Mouse (Mus musculus) central nervous system, embryonic 14 days (tissue): ENCODE data around the gene Ckb. TPM values are rescaled to one million over a fixed set of nuclear protein-coding genes. Genes with fewer than 3 reads are reported as not detected.

Experiments used
- polyA plus RNA-seq: library from polyadenylated mRNA; depleted of rRNA; stranded (reverse); fragments of >200 nt; gene quantifications from 2 replicates; pipeline ENCODE4 v1.2.3, GENCODE M21; 2012; rRNA removed

The Ckb gene
- polyA plus RNA-seq = 1,204 and 1,602 TPM in 2 replicates

DNA sequence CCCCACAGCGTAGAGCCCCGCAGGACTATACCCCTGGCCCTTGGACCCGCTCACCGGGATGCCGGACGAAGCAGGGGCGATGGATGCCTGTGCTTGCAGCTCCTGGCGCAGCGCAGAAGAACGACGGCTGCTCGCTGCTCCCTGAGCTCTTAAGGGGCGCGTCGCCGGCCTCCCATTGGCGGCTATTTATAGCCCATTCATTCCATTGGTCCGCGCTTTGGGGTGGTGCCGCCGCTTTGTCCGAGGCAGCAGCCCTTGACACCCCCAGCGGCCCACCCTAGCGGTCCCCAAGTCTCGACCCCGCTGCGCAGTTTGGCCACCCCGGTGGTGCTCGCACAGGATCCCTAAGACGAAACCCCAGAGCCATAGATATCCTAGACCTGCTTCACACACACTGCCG is at the start of gene Ckb:
TSS of gene Ckb (minus strand) at position 163 of the 400 bp plus-strand sequence.

DNA sequence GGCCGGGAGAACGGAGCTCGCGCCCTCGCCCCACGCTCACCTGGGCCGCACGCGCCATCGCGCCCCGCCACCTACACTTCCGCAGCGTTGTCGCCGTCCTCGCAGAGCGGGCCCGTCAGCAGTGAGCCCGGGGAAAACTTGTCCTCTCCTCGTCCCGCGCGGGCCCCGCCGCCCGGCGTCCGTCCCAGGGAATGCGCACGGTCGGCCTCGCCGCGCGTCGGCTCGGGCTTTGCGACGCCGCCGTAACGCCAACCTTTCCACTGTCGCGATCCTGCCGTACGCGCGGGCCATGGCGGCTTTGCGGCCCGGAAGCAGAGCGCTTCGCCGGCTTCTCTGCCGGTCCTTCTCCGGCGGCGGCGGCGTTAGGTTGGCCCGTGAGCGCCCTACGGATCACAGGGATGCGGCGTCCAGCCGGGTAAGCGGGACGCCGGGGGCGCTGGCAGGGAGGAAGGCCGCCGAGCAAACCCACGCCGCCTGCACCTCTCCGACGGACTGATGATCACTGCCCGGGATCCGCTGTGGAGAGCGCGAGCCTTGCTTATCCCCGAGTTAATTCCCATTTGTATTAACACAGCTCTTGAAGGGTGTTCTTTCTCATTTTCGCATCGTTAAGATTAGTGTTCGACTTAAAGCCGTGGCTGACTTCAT is 41.0 kb upstream of the Ckb start, which contains the start of the genes Bag5 and Apopt1:
TSS of gene Bag5 (minus strand) at position 254 of the 648 bp plus-strand sequence.
TSS of gene Apopt1 (plus strand) at position 258 of the 648 bp plus-strand sequence.

DNA sequence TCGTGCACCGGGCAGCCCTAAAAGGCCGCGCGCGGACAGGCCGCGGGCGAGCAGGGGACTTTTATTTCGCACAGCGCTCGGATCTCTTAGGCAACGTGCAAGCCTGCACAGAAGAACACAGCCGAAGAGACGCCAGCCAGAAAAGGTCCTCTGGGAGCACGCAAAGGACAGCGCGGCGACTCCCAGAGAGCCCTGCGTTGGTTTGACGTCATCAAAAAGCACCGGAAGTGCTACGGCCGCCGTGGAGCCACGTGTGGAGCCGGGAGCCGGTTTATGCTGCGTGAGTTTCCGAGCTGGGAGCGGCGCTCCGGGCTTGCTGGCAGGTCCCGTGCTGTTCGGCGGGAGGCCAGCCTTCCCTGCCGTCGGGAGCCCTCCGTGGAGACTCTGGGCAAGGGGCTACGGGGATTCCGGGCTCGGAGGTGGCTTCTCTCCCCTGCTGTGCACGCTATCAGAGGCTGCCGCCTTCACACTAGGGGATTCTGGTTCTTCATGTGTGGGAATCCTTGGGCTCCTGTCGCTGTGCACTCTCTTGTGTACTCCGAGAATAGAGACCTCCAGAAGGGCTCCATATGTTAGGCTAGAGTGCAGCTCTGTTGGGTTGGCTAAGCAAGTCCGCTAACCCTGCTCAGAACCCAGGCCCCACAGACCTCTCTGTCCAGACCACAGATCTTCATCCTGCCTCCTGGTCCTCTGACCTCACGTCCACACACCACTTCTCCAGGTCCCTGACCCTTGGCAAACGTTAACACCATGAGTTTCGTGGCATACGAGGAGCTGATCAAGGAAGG is 5.9 kb upstream of the Ckb start, which contains the start of gene Trmt61a:
TSS of gene Trmt61a (plus strand) at position 224 of the 788 bp plus-strand sequence.

Other genes with a start within 250 kb of the Ckb start
- 1.0 and 3.3 TPM in 2 replicates for gene Tnfaip2, start 229.9 kb downstream of the Ckb start, polyA plus RNA-seq
- 1.7 and 5.6 TPM in 2 replicates for gene Gm266, start 186.5 kb downstream of the Ckb start, polyA plus RNA-seq
- 146 and 153 TPM in 2 replicates for gene Eif5, start 134.3 kb downstream of the Ckb start, polyA plus RNA-seq
- gene Mark3, start 97.8 kb downstream of the Ckb start, polyA plus RNA-seq = 98.0 and 106 TPM in 2 replicates
- 21.6 and 21.8 TPM in 2 replicates for gene Trmt61a, start 5.8 kb upstream of the Ckb start, polyA plus RNA-seq
- 41.1 and 43.8 TPM in 2 replicates for gene Bag5, start 40.9 kb upstream of the Ckb start, polyA plus RNA-seq
- 36.8 and 37.8 TPM in 2 replicates for gene Apopt1, start 40.9 kb upstream of the Ckb start, polyA plus RNA-seq
- 610 TPM in 2 replicates for gene Klc1, start 86.5 kb upstream of the Ckb start, polyA plus RNA-seq
- gene Xrcc3, start 141.5 kb upstream of the Ckb start, polyA plus RNA-seq = 9.4 and 11.8 TPM in 2 replicates
- 33.6 and 45.1 TPM in 2 replicates for gene Zfyve21, start 141.8 kb upstream of the Ckb start, polyA plus RNA-seq
- 21.7 and 25.5 TPM in 2 replicates for gene Ppp1r13b, start 235.8 kb upstream of the Ckb start, polyA plus RNA-seq